Mouse (Mus musculus): ENCODE measurements around the gene Manba.
A peak's percentile ranks its signal among the peaks of the same experiment; 100 is the strongest.

Gene Manba

DNA sequence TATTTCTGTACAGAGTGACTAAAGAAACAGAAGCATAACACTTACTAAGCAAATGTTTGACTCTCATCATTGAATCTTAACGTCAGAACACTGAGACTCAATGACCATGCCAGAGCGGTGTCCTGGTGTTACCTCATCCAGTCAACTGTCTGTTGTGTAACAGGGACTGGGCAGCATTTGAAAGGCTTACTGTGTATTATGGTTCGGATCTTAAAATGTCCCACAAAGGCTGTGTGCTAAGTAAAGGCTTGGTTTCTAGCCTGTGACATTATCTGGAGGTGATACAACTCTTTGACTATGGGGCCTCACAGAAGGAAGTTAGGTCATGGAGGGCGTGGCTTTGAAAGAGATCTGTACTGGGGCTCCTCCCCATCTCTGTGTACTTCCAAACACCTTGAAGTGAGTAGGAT is 101.1 kb downstream of the Manba start:
- DNase-seq = no peak

DNA sequence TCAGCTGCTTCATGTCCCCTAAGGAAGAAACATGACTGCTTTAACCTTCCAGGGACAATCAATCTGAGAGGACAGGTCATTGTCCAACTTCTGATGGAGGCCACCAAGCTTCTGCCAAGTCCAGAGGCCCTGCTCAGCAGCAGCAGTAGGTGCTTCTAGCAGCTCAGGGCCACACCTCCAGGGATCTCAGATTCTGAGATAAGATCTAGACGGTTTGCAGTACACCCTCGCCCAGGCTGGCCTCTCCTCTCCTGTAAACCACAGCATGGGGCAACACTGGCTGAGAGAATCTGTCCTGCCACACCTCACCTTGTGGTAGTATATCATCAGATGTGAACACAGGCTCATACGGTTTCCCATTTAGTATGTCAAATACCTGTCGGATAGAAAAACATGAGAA is 105.1 kb downstream of the Manba start:
- no peak for DNase-seq

DNA sequence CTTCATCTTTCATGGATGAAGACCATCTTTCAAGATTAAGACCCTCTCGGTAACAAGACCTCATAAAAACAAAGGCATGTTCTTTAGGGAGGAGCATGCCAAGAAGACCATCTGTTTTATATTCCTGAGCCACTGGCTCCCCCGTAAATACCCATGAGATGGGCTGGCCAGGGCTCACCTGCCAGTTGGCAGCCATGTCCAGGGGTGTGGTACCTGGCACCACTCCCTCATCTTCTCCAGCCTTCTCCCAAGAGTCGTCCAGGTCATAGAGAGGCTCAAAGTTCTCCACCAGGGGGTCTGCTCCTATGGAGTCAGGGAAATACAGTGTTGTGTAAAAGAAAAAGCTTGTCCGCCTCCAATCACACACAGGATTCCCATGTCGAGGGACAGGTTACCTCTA is 106.0 kb downstream of the Manba start:
- DNase-seq = peak; percentile 55 to 65

DNA sequence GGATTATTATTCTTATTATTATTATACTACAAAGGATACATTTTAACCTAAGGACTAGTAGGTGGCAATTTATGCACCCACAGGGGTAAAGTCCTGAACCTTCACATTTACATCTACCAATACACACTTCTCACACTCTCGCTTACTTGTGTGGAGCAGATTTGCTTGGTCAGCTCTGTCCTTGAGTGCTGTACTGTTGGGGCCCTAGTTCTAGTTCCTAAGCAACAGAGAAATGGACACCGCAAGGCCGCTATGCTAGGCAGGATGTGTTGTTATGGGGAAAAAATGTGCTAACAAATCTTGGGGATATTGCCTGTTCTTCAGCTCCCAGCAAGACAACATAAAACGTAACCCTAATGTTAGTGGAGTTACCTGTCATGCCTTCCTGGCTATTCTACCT is 106.6 kb downstream of the Manba start:
- no peak for DNase-seq

DNA sequence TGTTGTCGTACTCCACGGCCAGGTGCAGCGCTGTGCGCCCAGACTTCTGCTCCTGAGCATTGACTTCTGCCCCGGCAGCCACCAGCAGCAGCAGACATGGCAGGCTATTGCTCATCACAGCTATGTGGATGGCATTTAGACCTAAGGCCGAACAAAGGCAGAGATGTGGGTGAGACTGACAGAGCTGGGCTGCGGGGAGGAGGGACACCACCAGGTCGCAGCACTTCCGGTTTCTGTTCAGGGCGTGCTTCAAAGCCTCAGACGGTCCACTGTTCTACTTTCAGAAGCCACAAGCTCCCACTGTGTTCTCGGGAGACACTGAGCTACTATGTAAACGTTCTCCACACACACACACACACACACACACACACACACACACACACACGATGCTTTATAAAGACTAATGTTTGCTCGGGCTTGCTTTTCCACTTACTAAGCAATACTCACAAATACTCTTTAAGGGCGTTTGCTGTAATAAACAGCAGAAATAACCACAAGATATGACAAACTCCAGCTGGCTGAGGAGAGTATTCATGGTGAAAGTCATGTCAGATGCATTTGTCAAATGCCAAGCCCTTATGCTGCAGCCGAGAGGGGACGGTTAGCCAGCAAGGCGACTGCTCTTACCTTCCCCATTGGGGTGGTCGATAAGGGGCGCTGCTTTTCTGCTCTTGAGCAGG is 109.0 kb downstream of the Manba start:
- DNase-seq = no peak

DNA sequence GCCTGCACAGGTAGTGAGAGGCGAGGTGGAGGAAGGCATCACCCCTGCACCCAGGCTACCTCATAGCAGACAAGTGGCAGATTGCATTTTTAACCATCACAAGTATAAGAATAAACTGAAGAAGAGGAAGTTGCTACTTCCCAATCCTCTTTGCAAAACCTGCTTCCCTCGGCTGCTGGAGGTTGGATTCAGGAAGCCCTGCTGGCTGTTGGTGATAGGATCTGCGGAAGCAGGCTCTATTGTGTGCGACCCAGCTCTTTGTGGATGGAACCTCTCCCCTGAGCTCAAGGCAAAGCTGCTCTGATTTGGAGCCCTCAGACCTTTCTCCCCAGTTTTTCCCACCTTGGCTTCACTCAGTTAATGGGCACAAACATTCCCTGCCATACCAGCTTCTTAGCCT is 111.6 kb downstream of the Manba start:
- DNase-seq = no peak

DNA sequence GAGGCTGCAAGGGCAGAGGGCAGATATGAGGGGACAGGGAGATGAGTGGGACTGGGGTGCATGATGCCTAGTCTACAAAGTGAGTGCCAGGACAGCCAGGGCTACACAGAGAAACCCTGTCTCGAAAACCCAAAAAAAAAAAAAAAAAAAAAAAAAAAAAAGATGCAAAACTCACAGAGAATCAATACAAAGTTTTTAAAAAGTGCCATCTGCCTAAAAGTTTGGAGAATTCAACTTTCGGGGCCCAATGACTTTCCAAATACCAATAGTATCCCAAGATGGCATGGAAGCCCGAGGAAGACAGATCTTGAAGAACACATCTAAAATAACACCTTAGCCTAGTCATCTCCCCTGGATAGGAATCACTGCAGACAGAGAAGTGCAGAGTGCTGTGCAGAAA is 112.9 kb downstream of the Manba start:
- no peak for DNase-seq

DNA sequence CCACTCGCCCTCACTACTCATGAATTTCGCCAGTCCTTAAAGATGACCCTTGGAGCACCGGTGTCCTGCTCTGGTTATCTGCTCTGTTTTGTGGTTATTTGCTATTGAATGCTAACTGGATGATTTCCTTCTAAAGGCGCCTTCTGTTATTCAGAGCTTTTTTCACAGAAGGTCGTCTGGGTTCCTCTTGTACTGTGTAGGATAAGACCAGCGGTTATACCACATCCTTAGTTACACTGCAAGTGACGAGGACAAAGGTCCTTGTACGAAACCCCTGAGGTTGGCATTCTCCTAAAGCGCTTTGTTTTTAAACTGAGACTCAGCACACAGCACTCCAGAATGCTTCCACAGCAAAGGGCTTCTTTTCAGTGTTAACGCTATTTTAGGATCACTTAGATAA is 117.3 kb downstream of the Manba start:
- DNase-seq = no peak

DNA sequence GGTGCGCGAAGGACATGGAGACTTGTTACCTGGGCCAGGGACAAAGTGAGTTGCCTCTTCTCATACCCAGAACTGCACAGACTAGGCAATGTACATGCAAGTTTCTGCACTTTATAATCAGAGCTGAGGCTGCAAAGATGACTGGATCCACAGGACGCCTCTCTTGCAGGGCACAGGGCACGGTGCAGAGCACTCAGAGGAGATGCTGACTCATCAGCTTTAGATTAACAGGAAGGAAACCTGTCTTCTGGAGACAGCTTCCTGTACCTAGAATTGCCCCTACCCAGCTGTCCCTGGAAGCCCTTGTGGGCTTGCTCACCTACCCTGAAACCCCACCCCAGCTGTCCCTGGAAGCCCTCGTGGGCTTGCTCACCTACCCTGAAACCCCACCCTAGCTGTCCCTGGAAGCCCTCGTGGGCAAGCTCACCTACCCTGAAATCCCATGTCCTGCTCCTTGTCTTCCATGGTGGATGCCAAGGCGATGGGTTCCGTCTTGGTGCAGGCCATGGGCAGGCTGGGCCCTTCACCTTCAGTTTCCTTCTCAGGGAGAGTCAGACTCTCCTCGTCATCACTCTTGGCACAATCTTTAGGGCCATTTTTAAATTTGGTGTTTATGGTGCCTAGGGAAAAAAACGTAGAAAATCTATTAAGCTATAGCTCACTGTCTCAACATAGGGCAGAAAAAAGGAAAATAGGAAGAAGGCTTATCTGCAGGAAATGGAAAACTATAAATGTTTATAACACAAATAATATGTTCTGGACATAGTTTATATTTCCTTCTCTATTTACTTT is 119.4 kb downstream of the Manba start:
- no peak for DNase-seq

DNA sequence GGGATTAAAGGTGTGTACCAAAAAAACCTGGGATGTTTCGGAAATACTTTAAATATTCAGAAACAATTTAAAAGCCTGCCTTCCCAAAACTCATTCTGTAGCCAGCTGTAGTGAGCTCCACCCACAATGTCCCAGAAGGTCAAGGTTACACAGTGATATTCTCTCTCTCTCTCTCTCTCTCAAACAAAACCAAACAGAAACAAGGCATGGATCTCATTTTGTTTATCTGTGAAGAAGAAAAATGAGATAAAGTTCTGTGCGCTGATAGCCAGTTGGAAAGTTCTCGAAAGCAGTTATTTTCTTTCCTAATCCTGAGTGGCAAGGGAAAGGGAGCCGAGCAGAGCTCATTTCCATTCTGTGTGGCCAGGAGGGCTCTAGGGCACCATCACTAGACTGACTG is 120.1 kb downstream of the Manba start:
- DNase-seq = no peak

DNA sequence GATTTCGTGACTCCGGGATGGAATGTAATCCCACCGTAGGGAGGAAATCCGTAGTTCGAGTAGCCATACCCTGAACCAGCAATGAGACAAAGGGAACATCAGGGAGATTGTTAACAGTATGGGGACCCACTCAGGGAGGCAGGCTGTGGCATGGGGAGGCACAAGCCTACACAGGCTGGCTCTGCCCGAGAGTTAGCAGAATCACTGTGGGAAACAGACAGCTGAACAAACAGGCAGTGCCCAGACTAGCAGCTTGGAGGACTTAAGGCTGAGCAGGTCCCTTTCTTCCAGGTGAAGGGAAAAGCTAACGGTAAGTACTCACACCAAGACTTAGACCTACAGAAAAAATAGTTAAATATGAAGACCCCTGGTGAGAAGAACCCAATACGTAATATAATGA is 121.2 kb downstream of the Manba start:
- DNase-seq = no peak

DNA sequence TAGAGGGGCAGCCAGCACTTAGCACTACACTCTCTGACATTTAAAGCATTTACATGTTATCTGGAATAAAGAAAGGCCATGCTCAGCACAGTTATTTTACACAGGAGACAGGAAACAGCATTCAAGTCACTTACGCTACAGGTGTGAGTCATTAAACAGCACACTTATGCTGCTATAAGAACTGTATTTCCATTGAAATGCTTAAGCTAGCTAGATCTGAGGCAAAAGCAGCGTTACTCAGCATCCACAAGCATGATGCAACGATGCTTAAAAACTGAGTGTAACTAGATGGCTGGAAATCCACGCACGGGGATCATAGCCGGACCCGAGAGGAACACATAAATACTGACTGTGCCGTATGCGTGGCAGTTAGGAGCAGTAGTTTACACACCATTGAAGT is 121.6 kb downstream of the Manba start:
- no peak for DNase-seq

DNA sequence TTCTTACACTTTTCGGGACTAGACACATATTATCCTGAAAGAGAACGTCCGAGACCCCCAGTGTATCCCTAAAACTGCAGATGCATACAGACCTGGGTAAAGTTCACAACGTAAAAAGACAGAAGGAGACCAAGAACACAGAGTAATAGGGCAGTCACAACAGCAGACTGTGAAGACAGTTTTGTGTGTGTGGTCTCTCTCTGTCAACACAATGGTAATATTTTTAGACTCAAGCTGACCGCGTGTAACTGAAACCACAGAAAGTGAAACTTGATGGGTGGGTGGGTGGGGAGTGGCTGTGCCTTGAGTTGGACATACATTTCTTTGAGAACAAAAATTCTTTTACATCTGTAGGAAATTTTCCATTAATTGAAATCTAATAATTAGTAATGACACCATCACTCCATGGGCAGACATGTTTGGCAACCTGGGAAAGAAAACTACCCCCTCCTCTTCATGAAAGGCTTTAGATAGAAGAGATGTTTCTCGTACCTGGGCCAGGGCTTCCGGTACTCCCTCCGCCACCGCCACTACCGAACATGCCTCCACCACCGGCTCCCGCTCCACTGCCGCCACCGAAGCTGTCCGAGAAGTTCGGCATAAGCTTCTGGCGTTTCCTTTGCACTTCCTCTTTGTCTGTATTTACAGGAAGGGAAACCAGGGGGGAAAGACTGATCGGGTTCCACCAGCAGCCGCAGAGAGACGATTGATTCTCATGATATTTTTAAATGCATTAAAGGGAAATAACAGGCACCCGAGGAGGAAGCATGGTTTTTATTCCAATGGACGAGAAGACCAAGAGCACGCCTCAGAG is 122.5 kb downstream of the Manba start:
- no peak for DNase-seq

DNA sequence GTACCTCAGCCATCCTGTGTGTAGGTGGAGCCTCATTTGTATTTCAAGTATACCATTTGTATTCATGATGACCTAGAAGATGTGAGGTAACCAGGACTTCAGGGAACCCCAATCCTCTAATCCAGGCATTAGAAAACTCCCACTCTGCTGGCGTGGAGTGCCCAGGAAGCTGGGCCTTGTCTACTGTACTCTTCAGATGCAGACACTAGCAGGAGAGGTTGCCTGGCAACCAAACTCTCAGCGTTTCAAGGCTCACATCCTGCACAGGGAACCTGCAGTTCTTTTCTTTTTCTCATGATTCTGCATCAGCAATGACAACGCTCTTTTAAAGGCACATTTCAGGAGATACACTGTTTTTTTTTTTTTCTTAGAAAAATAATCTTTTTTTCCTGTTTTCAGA is 124.8 kb downstream of the Manba start:
- no peak for DNase-seq

DNA sequence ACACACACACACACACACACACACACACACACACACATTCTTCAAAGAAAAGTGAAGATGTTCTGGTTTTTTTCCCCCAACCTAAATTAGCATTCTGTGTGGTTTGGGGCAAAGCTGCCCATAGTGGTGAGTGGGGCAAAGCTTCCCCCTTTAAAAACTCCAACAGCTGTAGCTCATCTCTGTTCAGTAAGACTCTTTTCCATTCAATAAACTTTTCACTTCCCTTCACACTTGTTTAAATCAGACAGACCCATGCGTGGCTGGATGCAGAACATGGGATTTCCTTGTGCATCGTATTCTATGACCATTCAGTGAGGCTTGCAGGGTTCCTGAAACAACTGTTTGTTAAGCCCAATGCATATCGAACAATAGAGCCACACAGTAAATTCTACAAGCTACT is 129.0 kb downstream of the Manba start:
- DNase-seq = no peak

DNA sequence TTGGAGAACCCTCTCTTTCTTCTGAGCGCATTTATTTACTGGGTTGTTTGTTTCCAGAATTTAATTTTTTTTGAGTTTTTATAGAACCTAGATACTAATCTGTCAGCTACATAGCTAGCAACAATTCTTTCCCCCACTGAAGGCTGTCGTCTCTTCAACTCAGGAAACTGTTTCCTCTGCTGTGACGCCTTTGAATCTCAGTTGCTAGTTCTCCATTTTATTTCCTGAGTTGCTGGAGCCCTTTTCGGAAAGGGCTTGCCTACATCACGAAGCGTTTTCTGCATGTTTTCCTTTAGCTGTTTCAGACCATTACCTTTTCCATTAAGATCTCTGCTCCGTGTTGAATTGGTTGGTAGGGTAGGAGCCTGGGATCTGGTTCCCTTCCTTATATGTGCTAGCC is 131.3 kb downstream of the Manba start:
- no peak for DNase-seq

Data from cerebellum, postnatal 25 days (tissue).